Mouse (Mus musculus) lung, adult 2 months (tissue): ENCODE measurements around the gene Tbx6. TPM values are rescaled to one million over a fixed set of nuclear protein-coding genes. Genes with fewer than 3 reads are reported as not detected.
A peak's percentile ranks its signal among the peaks of the same experiment; 100 is the strongest.
"Not testable (repeated sequence)": the region's sequence is repeated elsewhere in the genome, so short reads cannot be mapped to it uniquely, and the experiment has no call there.

Experiments
- DNase-seq: peaks from one replicate; pipeline ENCODE4 v3.0.0; 2022
- H3K4me1 ChIP-seq: fragments of 200-500 bp; 2 replicates; pipeline ENCODE4 v1.6.1; 2011; ENCODE audit warnings: low read length; ENCODE audit not compliant: control insufficient read depth, insufficient read depth
- H3K4me3 ChIP-seq: fragments of 200-500 bp; replicated peaks from 2 replicates; pipeline ENCODE3; 2011; ENCODE audit warnings: low read depth, mild to moderate bottlenecking, control low read depth, low read length; ENCODE audit errors: extremely low read depth
- CTCF ChIP-seq: fragments of 200-500 bp; IDR thresholded peaks from 2 replicates; pipeline ENCODE4 v1.5.1; 2011; ENCODE audit warnings: mild to moderate bottlenecking, low read length, control low read depth; ENCODE audit not compliant: insufficient read depth
- POLR2A ChIP-seq: fragments of 200-500 bp; IDR thresholded peaks from 2 replicates; pipeline ENCODE4 v1.6.1; 2011; ENCODE audit warnings: low read depth, mild to moderate bottlenecking, control low read depth, low read length, borderline replicate concordance; ENCODE audit errors: extremely low read depth
- WGBS: fragments of 180-500 bp; shearing (Covaris S2); methylation state at CpG from one replicate; pipeline ENCODE4 v1.1.7; 2018; 5-methylcytosine and 5-hydroxymethylcytosine counted together
- polyA plus RNA-seq: library from polyadenylated mRNA; depleted of rRNA; stranded (reverse); fragments of >200 nt; gene quantifications from 2 replicates; pipeline ENCODE4 v1.2.3, GENCODE M21; 2012

The Tbx6 gene
- polyA plus RNA-seq, 1 experiment: 9.5 TPM

DNA sequence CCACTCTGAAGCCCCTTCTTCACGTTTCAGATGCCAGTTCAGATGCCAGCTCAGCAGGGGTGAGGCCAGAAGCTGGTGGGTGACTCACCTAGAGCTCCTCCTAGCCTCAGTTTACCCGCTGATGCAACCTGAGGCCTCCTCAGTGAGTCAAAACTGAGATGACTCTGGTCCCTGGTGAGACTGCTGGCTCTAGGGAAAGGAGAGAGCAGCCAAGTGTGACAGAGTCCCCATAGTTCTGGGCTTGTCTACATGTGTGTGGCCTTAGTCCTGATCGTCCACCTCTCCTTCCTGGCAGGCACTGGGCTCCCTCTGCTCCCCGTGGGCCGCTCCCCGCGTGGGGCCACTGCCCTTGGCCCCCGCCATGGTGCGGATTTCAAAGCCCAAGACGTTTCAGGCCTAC, 3.8 kb upstream of the Tbx6 start:
- TF ChIP-seq CTCF (no peak), POLR2A (no peak)
- WGBS: 26% methylated on average over 10 of the region's 10 CpGs
- no peak for DNase-seq
- Histone ChIP-seq H3K4me3 (peak overlapping the region; percentile 92), H3K4me1 (peaks cover 34% of the 10 kb centered on the region)

DNA sequence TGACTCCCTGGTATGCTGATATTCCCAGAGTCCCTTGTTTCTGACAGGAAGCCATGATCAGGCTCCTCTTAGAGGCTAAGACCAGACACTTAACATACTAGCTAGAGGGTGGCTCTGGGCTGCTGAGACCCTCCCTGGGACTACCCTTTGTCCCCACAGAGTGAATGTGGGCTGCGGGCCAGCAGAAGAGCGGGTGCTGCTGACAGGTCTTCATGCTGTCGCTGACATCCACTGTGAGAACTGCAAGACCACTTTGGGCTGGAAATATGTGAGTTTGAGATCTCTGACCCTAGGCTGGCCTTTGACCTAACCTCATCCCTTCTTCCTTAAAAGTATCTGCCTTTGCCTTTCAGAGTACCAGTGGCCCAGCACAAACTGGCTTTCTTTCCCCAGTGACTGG, 3.1 kb upstream of the Tbx6 start:
- TF ChIP-seq CTCF (no peak), POLR2A (no peak)
- no peak for DNase-seq
- Histone ChIP-seq H3K4me1 (peaks cover 34% of the 10 kb centered on the region), H3K4me3 (no peak overlapping the region)
- 68% methylated on average over 3 of the region's 3 CpGs for WGBS

DNA sequence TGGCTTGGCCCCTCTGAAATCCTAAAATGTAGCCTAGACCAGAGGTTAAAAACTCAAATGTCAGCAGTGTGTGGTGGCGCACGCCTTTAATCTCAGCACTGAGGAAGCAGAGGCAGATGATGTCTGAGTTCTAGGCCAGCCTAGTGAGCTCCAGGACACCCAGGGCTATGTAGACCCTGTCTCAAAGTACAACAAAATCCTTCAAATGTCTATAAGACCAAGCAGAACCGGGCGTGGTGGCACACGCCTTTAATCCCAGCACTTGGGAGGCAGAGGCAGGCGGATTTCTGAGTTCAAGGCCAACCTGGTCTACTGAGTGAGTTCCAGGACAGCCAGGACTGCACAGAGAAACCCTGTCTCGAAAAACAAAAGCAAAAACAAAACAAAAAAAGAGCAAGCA, 2.2 kb upstream of the Tbx6 start:
- DNase-seq, H3K4me3 ChIP-seq: not testable (repeated sequence)
- peaks cover 34% of the 10 kb centered on the region for H3K4me1 ChIP-seq
- 70% methylated on average over 7 of the region's 7 CpGs for WGBS

- DNase-seq: peak; percentile 80
- H3K4me3 ChIP-seq: peak overlapping the region; percentile 31
- 7% methylated on average over 21 of the region's 21 CpGs for WGBS
Measured at GRCm38 (mm10) chr7:126779983-126780970, 1.0 kb upstream of the Tbx6 start.

GRCm38 (mm10) chr7:126781661-126782370, 533 bp downstream of the Tbx6 start:
- Histone ChIP-seq H3K4me3 (no peak overlapping the region), H3K4me1 (peaks cover 21% of the 10 kb centered on the region)
- TF ChIP-seq POLR2A (no peak), CTCF (no peak)
- WGBS: 57% methylated on average over 11 of the region's 11 CpGs
- DNase-seq: no peak

More at GRCm38 (mm10) chr7:126779983-126780970, 1.0 kb upstream of the Tbx6 start:
- peaks cover 24% of the 10 kb centered on the region for H3K4me1 ChIP-seq
- TF ChIP-seq POLR2A (peak; percentile 45; the same call in 1 of the 2 replicates), CTCF (peak; percentile 75)

- H3K4me1 ChIP-seq: peaks cover 19% of the 10 kb centered on the region
- DNase-seq: no peak
- TF ChIP-seq CTCF: no peak
- TF ChIP-seq POLR2A: no peak
- 77% methylated on average over 13 of the region's 13 CpGs for WGBS
- H3K4me3 ChIP-seq: no peak overlapping the region
Measured at GRCm38 (mm10) chr7:126782693-126783092, 1.4 kb downstream of the Tbx6 start.

DNA sequence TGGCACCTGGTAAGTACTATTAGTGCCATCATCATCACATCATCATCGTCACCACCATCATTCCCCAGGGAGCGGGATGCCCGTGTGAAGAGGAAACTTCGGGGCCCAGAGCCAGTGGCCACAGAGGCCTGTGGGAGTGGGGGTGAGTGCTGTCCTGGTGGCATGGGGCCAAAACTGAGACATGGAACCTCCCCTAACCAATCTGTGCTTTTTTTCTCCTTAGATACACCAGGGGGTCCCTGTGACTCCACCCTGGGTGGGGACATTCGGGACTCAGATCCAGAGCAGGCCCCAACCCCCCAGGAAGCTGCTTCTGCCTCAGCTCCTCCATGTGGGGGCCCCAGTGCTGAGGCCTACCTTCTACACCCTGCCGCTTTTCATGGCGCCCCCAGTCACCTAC, 3.2 kb downstream of the Tbx6 start:
- DNase-seq: no peak
- peaks cover 5% of the 10 kb centered on the region; the same call in 1 of the 2 replicates for H3K4me1 ChIP-seq
- TF ChIP-seq CTCF (no peak), POLR2A (no peak)
- WGBS: 79% methylated on average over 7 of the region's 7 CpGs
- H3K4me3 ChIP-seq: no peak overlapping the region

DNA sequence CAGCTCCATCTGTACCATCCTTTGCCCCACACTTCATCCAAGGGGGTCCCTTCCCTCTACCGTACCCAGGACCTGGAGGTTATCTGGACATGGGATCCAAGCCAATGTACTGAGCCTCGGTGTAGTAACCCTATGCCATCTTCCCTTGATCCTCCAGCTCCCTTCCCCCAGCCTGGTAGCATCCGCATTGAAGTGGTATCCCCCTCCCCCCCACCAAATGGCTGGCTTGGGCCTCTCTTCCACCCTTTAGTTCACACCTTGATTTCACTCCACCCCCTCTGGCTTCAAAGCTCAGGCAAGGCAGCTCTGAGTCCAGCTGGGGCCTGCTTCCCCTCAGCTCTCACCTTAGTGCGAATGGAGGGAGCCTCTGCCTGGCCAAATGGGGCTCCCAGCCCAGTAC, 3.8 kb downstream of the Tbx6 start:
- no peak overlapping the region for H3K4me3 ChIP-seq
- WGBS: 70% methylated on average over 4 of the region's 4 CpGs
- TF ChIP-seq POLR2A (no peak), CTCF (no peak)
- peaks cover 5% of the 10 kb centered on the region; the same call in 1 of the 2 replicates for H3K4me1 ChIP-seq
- DNase-seq: no peak

GRCm38 (mm10) chr7:126786142-126786541, 4.9 kb downstream of the Tbx6 start:
- Histone ChIP-seq H3K4me1 (peaks cover 6% of the 10 kb centered on the region; the same call in 1 of the 2 replicates), H3K4me3 (no peak overlapping the region)
- TF ChIP-seq CTCF (no peak), POLR2A (no peak)
- no peak for DNase-seq
- WGBS: 86% methylated on average over 14 of the region's 14 CpGs
